Mouse (Mus musculus): ENCODE measurements around the gene Lamtor2.

Gene Lamtor2

DNA sequence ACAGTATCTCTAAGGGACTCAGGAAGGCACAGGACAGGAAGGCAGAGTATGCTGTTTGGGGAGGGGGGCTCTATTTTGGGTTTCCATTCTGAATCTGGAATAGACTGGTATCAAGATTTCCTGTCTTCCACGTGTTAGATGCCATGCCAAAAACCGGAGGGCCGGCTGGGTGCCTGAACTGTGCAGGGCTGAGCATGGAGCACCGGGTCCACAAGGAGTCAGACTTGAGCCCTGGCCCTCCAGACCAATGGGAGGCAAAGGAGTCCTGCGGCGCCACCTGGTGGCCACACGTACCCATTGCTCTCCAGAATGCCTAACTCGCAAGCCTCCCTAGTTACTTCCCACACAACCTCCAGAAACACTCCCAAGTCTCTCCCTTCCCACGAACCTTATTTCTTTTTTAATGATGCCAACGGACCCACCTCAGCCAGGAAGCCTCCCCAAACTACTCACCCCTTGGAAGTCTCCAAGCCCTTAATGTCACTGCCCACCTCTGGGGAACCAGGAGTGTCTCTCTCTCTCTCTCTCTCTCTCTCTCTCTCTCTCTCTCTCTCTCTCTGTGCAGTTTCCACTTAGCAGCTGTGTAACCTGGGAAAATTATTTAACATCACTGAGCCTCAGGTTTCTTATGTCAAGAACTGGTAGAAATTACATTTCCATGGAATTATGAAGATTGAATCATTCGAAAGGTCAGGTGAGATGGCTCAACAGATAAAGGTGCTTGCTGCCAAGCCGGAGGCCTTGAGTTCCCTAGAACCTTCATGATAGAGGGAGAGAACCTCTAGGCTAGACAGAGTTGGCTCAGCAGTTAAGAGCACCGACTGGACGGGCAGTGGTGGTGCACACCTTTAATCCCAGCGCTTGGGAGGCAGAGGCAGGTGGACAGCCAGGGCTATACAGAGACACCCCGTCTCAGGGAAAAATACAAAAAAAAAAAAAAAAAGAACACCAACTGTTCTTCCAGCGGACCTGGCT is 26.4 kb downstream of the Lamtor2 start:
- peak; percentile 75 to 86 for DNase-seq (ENCODE audit: low spot score in 2 of 2)

DNA sequence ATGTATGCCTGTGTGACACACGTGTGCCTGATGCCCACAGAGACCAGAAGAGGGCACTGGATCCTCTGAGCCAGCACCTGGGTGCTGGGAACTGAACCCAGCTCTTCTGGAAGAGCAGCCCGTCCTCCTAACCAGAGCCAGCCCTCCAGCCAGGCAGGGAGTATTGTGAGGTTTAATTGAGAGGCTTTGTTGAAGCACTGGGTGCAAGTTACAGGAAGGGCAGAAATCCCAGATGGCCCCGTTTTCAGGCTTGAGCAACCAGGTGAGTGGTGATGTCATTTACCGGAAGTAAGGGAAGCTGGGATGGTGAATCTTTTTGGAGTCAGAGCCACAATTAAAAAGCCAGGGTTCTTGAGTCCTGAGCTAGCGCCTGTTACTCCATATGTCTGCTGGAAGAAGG is 27.9 kb downstream of the Lamtor2 start:
- DNase-seq (ENCODE audit: low spot score in 2 of 2): no peak

GRCm38 (mm10) chr3:88523027-88523426 is 29.8 kb downstream of the Lamtor2 start:
- DNase-seq (ENCODE audit: low spot score in 2 of 2): no peak

DNA sequence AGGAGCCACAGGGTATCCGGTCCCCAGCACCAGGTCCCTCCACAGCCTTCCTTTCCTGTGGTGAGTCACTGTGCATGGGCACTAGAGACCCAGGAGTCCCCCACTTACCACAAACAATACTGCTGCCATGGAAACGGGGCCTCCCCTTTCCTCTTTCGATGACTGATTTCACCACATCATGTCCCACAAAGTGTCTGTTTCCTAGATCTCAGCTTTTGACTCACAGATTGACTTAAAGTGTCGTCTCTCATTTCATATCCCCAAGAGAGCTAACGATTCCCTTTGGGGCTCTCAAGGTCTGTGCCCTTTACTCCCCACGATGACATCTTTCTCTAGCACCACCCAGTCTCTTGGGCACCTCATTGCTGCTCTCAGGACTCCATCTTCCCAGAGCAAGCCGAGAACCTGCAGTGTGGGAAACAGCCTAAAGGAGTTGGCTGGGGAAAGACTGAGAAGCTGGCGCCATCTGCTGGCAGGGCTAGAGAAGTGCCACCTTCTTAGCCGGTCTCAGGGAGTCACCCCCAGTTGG is 31.0 kb downstream of the Lamtor2 start:
- DNase-seq (ENCODE audit: low spot score in 2 of 2): peak; percentile 61 to 72

- no peak for DNase-seq (ENCODE audit: low spot score in 2 of 2)
Observed at GRCm38 (mm10) chr3:88521156-88521555, 31.7 kb downstream of the Lamtor2 start.

GRCm38 (mm10) chr3:88520078-88520477 is 32.8 kb downstream of the Lamtor2 start:
- no peak for DNase-seq (ENCODE audit: low spot score in 2 of 2)

DNA sequence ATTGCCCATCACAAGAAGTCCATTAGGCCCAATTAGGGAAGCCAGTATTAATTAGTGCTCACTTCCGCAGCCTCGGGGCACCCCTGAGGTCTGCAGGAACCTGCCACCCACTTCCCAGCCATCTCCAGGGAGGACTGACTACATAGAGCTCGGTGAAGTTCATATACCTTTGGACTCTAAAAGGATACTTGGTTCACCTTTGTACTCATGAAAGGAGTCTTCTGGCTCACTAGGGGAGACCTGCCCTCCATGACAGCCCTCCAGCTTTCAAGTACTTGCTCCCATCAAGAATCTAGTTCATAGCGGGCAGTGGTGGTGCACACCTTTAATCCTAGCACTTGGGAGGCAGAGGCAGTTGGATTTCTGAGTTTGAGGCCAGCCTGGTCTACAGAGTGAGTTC is 34.5 kb downstream of the Lamtor2 start:
- no peak for DNase-seq (ENCODE audit: low spot score in 2 of 2)

- DNase-seq (ENCODE audit: low spot score in 2 of 2): no peak
Observed at GRCm38 (mm10) chr3:88516407-88516806, 36.5 kb downstream of the Lamtor2 start.

DNA sequence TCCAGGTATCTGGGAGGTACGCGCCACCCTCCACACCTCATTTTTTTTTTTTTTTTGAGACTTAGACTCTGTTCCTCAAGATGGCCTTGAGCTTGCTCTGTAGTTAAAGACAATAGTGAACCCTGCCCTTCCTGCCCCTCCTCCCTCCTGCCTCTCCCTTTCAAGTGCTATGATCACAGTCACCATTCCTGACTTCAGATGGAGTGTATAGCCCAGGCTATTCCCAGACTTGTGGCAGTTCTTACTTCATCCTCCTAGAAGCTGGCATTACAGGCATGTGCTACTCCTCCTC is 37.8 kb downstream of the Lamtor2 start:
- DNase-seq (ENCODE audit: low spot score in 2 of 2): no peak

- no peak for DNase-seq (ENCODE audit: low spot score in 2 of 2)
Observed at GRCm38 (mm10) chr3:88514231-88515094, 38.4 kb downstream of the Lamtor2 start.

GRCm38 (mm10) chr3:88513546-88514115 is 39.2 kb downstream of the Lamtor2 start:
- DNase-seq (ENCODE audit: low spot score in 2 of 2): no peak

- no peak for DNase-seq (ENCODE audit: low spot score in 2 of 2)
Observed at GRCm38 (mm10) chr3:88512896-88513545, 39.9 kb downstream of the Lamtor2 start.

GRCm38 (mm10) chr3:88512141-88512895 is 40.6 kb downstream of the Lamtor2 start:
- no peak for DNase-seq (ENCODE audit: low spot score in 2 of 2)

DNA sequence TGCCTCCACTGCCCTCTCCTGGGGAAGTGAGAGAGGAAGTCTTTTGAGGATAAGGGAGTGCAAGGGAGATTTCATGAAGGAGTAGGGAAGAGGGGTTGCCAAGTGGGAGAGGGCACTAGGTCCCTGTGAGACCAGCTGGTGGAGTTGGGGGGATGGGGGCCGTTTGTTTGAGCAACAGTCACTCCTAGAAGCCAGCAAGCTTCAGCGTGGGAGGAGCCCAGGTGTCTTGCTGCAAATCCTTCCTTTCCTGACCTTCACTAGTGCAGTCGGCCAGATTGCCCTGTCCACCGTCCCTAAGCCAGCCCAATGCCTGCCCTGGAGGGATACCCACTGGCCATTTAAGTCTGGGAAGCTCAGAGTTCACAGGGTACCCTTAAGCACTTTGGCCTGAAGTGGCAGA is 41.3 kb downstream of the Lamtor2 start:
- no peak for DNase-seq (ENCODE audit: low spot score in 2 of 2)

- DNase-seq (ENCODE audit: low spot score in 2 of 2): no peak
Observed at GRCm38 (mm10) chr3:88510421-88511289, 42.2 kb downstream of the Lamtor2 start.

- peak; percentile 88 to 95 for DNase-seq (ENCODE audit: low spot score in 2 of 2)
Observed at GRCm38 (mm10) chr3:88509692-88510420, 43.0 kb downstream of the Lamtor2 start, which contains the start of gene Lmna. Gene Lmna, minus strand, starts transcription at chr3:88509956.

- no peak for DNase-seq (ENCODE audit: low spot score in 2 of 2)
Observed at GRCm38 (mm10) chr3:88509250-88509649, 43.6 kb downstream of the Lamtor2 start.

- DNase-seq (ENCODE audit: low spot score in 2 of 2): no peak
Observed at GRCm38 (mm10) chr3:88505765-88506164, 47.1 kb downstream of the Lamtor2 start.

DNA sequence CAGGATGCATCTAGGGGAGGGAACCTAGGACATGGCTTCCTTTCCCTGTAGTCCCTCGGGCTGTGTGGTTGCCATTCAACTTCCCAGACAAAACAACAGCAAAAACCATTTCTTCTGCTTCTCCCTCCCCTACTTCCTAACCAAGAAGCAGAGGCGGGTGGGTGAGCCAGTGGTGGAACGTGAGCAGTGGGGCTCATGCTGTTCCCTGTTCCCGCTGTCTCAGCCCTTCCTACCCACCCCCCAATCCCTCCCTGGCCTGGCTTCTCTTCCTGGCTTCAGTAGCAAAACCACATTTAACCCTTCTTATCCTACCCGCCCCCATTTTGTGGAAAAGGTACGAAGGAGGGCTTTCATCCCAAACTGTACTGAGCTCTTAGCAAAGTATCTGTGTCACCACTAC is 47.8 kb downstream of the Lamtor2 start:
- DNase-seq (ENCODE audit: low spot score in 2 of 2): no peak
